Comparison of ENCODE assay signal across 17 mouse cellular contexts in genomic region chr13:115630603-115631002, GRCm38 (mm10).
"Had no signal": no experiment of that assay in that cellular context is flagged by ENCODE, and none has a peak within 500 bp of the region (broad histone marks: within the 10 kb centered on the region; RNA-seq: fewer than 3 reads in every experiment).

No protein-coding gene starts in this region.

- H3K9me3 ChIP-seq: lung, embryonic 15.5 days; midbrain, embryonic 13.5 days; neural tube, embryonic 12.5 days; stomach, embryonic 15.5 days had no signal

- ATAC-seq: liver, postnatal 0 days; lung, postnatal 0 days had no signal

- H3K36me3 ChIP-seq: lung, embryonic 15.5 days; midbrain, embryonic 13.5 days; neural tube, embryonic 12.5 days; stomach, embryonic 15.5 days had no signal

- H3K4me1 ChIP-seq: lung, embryonic 15.5 days; megakaryocyte, embryonic 14.5 days; stomach, embryonic 15.5 days had no signal

- H3K4me3 ChIP-seq: lung, embryonic 15.5 days; megakaryocyte, embryonic 14.5 days; midbrain, embryonic 13.5 days; neural tube, embryonic 12.5 days; stomach, embryonic 15.5 days had no signal

- H3K9ac ChIP-seq: liver, postnatal 0 days; lung, embryonic 15.5 days; midbrain, embryonic 13.5 days; neural tube, embryonic 12.5 days; stomach, embryonic 15.5 days had no signal

- H3K27ac ChIP-seq: lung, embryonic 15.5 days; macrophage; midbrain, embryonic 13.5 days; neural tube, embryonic 12.5 days; stomach, embryonic 15.5 days; stomach, postnatal 0 days had no signal

- H3K4me2 ChIP-seq: lung, embryonic 15.5 days; midbrain, embryonic 11.5 days; neural tube, embryonic 12.5 days; stomach, embryonic 15.5 days had no signal

- H3K27me3 ChIP-seq: lung, embryonic 15.5 days; megakaryocyte, embryonic 14.5 days; neural tube, embryonic 12.5 days; stomach, embryonic 15.5 days had no signal

- DNase-seq: liver, postnatal 0 days; lung, adult 2 months; lung, postnatal 14 days; lung, postnatal 36 days; right cerebral cortex, postnatal 14 days; thymus, adult 2 months; thymus, postnatal 25 days; thymus, postnatal 4 days had no signal
